Mouse (Mus musculus) stomach, postnatal 0 days (tissue): ENCODE data around the gene Fam71f1. TPM values are rescaled to one million over a fixed set of nuclear protein-coding genes. Genes with fewer than 3 reads are reported as not detected.

ENCODE experiments used
- ATAC-seq: fragments of 200-750 bp; cut with Nextera tagmentation; 2 replicates; pipeline ENCODE4 v1.8.0; 2017; ENCODE audit not compliant: low FRiP score, low TSS enrichment
- DNase-seq: peaks from one replicate; pipeline ENCODE4 v3.0.0-alpha.2; 2016; ENCODE audit warnings: low spot score
- H3K27ac ChIP-seq: fragments of 300-500 bp; sonication (generic); replicated peaks from 2 replicates; pipeline ENCODE4 v1.5.1; 2014; ENCODE audit warnings: mild to moderate bottlenecking, control low read depth
- H3K27me3 ChIP-seq: fragments of 300-500 bp; sonication (generic); 2 replicates; pipeline ENCODE4 v1.6.1; 2014; ENCODE audit warnings: low read length; ENCODE audit not compliant: control insufficient read depth, insufficient read depth
- H3K36me3 ChIP-seq: fragments of 300-500 bp; sonication (generic); 2 replicates; pipeline ENCODE4 v1.6.1; 2014; ENCODE audit warnings: low read length, mixed read lengths; ENCODE audit not compliant: control insufficient read depth, insufficient read depth
- H3K4me1 ChIP-seq: fragments of 300-500 bp; sonication (generic); replicated peaks from 2 replicates; pipeline ENCODE4 v1.6.1; 2014; ENCODE audit warnings: antibody characterized with exemption; ENCODE audit not compliant: control insufficient read depth, insufficient read depth
- H3K4me2 ChIP-seq: fragments of 300-500 bp; sonication (generic); replicated peaks from 2 replicates; pipeline ENCODE4 v1.6.1; 2014; ENCODE audit warnings: low read depth, mild to moderate bottlenecking, control low read depth, moderate library complexity
- H3K4me3 ChIP-seq: fragments of 300-500 bp; sonication (generic); 2 replicates; pipeline ENCODE4 v1.5.1; 2014; ENCODE audit warnings: low read depth, low read length, control low read depth
- H3K9ac ChIP-seq: fragments of 300-500 bp; sonication (generic); 2 replicates; pipeline ENCODE4 v1.6.1; 2014; ENCODE audit warnings: mild to moderate bottlenecking, low read length, control low read depth, mixed read lengths
- H3K9me3 ChIP-seq: fragments of 300-500 bp; sonication (generic); 2 replicates; pipeline ENCODE4 v1.6.1; 2016; ENCODE audit warnings: low read length; ENCODE audit not compliant: control insufficient read depth
- CTCF ChIP-seq: IDR thresholded peaks from 2 replicates; pipeline ENCODE4 v1.5.1; 2016; ENCODE audit warnings: antibody characterized with exemption, low read depth, mild to moderate bottlenecking, moderate library complexity
- EP300 ChIP-seq: optimal IDR thresholded peaks from 2 replicates; pipeline ENCODE3; 2016; ENCODE audit warnings: antibody characterized with exemption
- WGBS: fragments of 180-500 bp; shearing (Covaris S2); extraction: QIAGEN DNeasy Blood & Tissue Kit; methylation state at CpG from one replicate; pipeline ENCODE4 v1.1.7; 2014; 5-methylcytosine and 5-hydroxymethylcytosine counted together
- polyA plus RNA-seq: library from polyadenylated mRNA; unstranded; fragments of >200 nt; fragmentation: Nextera tagmentation; extraction: Ambion mirVana; gene quantifications from 2 replicates; pipeline ENCODE4 v1.2.1, GENCODE M21; 2015

Fam71f1 gene
- polyA plus RNA-seq, 1 experiment from 2014 or later = not detected

DNA sequence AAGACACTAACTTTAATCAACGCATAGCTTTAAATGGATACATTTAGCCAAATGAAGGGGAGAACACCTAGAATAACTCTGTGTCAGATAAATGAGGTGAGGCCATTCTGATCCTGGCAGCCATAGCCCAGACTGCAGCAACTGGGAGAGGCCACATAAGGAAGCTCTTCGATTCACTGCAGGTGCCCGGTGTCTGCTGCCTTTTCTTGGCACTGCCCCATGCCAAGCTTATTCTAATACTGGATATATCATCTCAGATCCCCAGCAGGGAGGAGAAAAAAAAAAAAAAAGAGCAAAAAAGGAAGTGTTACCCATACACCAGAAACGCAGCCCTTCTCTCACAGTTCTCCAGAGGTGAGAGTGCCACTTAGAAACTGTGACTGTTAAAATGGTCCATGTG, 58.4 kb downstream of the Fam71f1 start:
- no peak overlapping the region for H3K9ac ChIP-seq
- WGBS = 87% methylated on average over 4 of the region's 4 CpGs

DNA sequence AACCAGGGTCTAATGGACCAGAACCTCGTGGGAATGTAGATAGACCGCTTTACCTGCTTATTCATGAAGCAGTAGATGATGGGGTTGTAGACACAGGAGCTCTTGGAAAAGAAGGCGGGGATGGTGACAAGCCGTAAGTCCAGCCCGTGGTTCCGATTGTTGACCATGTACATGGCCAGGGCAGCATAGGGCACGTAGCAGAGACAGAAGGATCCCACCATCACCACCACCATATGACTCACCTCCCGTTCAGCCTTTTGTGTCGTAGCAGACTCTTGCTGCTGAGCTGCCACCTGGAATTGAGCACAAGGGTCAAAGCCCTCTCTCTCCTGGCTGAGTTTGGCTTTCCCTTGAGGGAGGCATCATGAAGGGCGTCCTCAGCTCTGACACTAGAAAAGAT, 59.7 kb downstream of the Fam71f1 start:
- no peak for ATAC-seq

More for the DNA sequence above, 58.4 kb downstream of the Fam71f1 start:
- Histone ChIP-seq H3K4me1 (no peaks in the 10 kb centered on the region), H3K27ac (no peak overlapping the region), H3K27me3 (no peaks in the 10 kb centered on the region), H3K4me3 (no peak overlapping the region), H3K9me3 (no peaks in the 10 kb centered on the region), H3K36me3 (peaks cover 25% of the 10 kb centered on the region), H3K4me2 (no peak overlapping the region)
- ATAC-seq = no peak
- no peak for TF ChIP-seq CTCF
- no peak for TF ChIP-seq EP300
- DNase-seq = no peak

DNA sequence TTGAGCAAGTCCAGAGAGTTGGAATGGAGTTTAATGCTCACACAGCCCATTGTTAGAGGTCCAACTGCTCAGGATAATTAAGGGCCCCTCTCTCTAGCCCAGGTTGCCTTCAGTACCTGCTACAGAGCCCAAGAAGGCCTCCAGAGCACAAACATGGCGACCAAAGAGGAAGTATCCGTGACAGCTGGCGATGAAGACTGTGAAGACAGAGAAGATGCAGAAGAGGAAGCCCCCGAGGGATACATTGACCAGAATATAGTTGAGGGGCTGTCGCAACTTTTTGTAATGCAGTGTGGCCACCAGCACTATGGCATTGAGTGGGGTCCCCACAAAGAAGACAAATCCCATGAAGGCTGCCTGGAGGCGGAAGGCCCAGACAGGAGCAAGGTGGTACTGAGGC, 61.0 kb downstream of the Fam71f1 start:
- ATAC-seq = no peak
- H3K9ac ChIP-seq = no peak overlapping the region
- WGBS = 93% methylated on average over 6 of the region's 6 CpGs
- no peaks in the 10 kb centered on the region for H3K27me3 ChIP-seq
- no peaks in the 10 kb centered on the region for H3K4me1 ChIP-seq
- H3K4me3 ChIP-seq = no peak overlapping the region
- H3K36me3 ChIP-seq = peaks cover 16% of the 10 kb centered on the region
- no peak for DNase-seq
- H3K9me3 ChIP-seq = no peaks in the 10 kb centered on the region
- TF ChIP-seq CTCF = no peak
- no peak for TF ChIP-seq EP300
- no peak overlapping the region for H3K27ac ChIP-seq
- no peak overlapping the region for H3K4me2 ChIP-seq

More for the DNA sequence above, 59.7 kb downstream of the Fam71f1 start:
- H3K4me1 ChIP-seq = no peaks in the 10 kb centered on the region
- 85% methylated on average over 10 of the region's 10 CpGs for WGBS
- peaks cover 23% of the 10 kb centered on the region for H3K36me3 ChIP-seq
- H3K9ac ChIP-seq = no peak overlapping the region
- TF ChIP-seq EP300 (no peak), CTCF (no peak)
- H3K9me3 ChIP-seq = no peaks in the 10 kb centered on the region
- no peaks in the 10 kb centered on the region for H3K27me3 ChIP-seq
- H3K4me3 ChIP-seq = no peak overlapping the region
- DNase-seq = no peak
- H3K4me2 ChIP-seq = no peak overlapping the region
- H3K27ac ChIP-seq = no peak overlapping the region

DNA sequence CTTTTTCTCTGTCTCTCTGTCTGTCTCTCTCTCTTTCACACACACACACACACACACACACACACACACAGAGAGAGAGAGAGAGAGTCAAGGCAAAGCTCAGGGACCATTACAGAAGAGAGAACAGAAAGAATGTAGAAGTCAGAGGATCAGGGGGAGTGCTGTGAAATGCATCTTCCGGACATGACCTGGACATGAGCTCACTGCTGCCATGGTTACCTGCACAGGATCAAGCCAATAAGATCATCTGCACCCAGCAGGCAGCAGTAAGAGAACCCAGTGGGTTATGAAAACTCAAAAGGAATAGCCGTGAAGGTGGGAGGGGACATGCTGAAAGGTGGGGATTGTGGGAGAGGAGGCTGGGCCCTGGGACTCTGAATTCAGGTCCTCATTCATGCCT, 63.5 kb downstream of the Fam71f1 start:
- Histone ChIP-seq H3K4me1 (no peaks in the 10 kb centered on the region), H3K27me3 (no peaks in the 10 kb centered on the region), H3K4me2 (no peak overlapping the region), H3K9ac (no peak overlapping the region), H3K36me3 (peaks cover 2% of the 10 kb centered on the region; the same call in 1 of the 2 replicates), H3K9me3 (no peaks in the 10 kb centered on the region), H3K27ac (no peak overlapping the region), H3K4me3 (no peak overlapping the region)
- TF ChIP-seq EP300 = no peak
- no peak for TF ChIP-seq CTCF
- ATAC-seq (no peak), DNase-seq (no peak)
- 61% methylated on average over 2 of the region's 2 CpGs for WGBS

Other genes starting within 250 kb of the Fam71f1 start
- 10.8 and 11.8 TPM in 2 replicates for gene Rbm28, start 154.1 kb upstream of the Fam71f1 start, polyA plus RNA-seq
- gene Prrt4, start 139.6 kb upstream of the Fam71f1 start, polyA plus RNA-seq = 0.30 and 0.33 TPM in 2 replicates
- 26.9 and 28.0 TPM in 2 replicates for gene Impdh1, start 102.8 kb upstream of the Fam71f1 start, polyA plus RNA-seq
- 29.8 and 34.1 TPM in 2 replicates for gene Hilpda, start 46.7 kb upstream of the Fam71f1 start, polyA plus RNA-seq
- 0.11 TPM in 1 of 2 replicates, not detected in the other for gene Fam71f2, start 39.5 kb upstream of the Fam71f1 start, polyA plus RNA-seq
- gene Calu, start 28.9 kb downstream of the Fam71f1 start, polyA plus RNA-seq = 174 and 205 TPM in 2 replicates
- 1.9 and 2.1 TPM in 2 replicates for gene Opn1sw, start 69.3 kb downstream of the Fam71f1 start, polyA plus RNA-seq
- 12.4 and 12.6 TPM in 2 replicates for gene Ccdc136, start 77.2 kb downstream of the Fam71f1 start, polyA plus RNA-seq
- 5.5 and 5.9 TPM in 2 replicates for gene Flnc, start 114.1 kb downstream of the Fam71f1 start, polyA plus RNA-seq
- 263 and 269 TPM in 2 replicates for gene Atp6v1f, start 148.6 kb downstream of the Fam71f1 start, polyA plus RNA-seq
- gene Atp6v1fnb, start 152.3 kb downstream of the Fam71f1 start, polyA plus RNA-seq = not detected in 2 replicates
- 3.8 and 6.1 TPM in 2 replicates for gene Kcp, start 188.8 kb downstream of the Fam71f1 start, polyA plus RNA-seq
- 9.3 and 11.5 TPM in 2 replicates for gene Irf5, start 207.5 kb downstream of the Fam71f1 start, polyA plus RNA-seq